Mouse (Mus musculus) spleen, postnatal 4 days (tissue): ENCODE results near the gene Xpnpep2.
A peak's percentile ranks its signal among the peaks of the same experiment; 100 is the strongest.

Experiments
- DNase-seq, 2 experiments: peaks; one replicate each; pipeline ENCODE4 v3.0.0; 2022; ENCODE audit warnings: low spot score in 2 of 2

Gene Xpnpep2

DNA sequence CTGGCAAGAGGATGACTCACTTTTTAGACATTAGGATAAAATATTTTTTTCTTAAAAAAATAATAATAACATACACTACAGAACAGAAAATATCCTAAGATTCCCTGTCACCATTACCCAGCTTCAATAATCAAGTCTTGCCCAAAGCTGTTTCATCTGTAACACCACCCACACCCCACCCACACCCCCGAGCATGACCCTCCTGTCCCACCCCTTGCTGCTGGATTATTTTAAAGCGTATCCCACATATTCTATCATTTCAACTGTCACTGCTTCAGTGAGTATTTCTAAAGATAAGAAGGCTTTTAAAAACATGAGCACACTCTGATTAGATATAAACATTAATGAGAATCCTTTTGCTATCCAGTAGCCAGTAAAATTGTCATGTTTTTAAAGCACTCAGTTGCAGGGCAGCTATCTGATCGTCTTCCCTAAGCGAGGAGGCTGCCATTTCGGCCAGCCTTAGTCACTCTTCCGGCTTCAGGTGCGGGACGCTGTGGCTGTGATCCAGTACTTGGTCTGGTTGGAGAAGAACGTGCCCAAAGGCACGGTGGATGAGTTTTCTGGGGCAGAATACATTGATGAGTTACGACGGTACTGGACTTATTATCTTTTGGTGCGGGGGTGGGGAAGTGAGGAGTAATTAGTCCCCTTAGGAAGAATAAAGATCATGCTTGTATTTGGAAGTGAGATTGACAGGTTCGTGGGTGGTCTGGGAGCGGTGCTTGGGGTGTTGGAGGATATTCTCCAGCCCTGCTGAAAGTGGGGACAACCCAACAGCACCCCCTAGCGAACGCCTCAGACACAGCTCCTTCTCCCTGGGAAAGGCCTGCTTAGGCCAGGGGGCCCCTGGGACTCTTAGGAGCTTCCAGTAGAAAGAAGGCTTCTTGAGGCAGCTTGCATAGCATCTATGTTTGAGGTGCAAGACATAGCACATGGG lies 15.9 kb downstream of the Xpnpep2 start:
- peak; percentile 57 to 86 for DNase-seq

DNA sequence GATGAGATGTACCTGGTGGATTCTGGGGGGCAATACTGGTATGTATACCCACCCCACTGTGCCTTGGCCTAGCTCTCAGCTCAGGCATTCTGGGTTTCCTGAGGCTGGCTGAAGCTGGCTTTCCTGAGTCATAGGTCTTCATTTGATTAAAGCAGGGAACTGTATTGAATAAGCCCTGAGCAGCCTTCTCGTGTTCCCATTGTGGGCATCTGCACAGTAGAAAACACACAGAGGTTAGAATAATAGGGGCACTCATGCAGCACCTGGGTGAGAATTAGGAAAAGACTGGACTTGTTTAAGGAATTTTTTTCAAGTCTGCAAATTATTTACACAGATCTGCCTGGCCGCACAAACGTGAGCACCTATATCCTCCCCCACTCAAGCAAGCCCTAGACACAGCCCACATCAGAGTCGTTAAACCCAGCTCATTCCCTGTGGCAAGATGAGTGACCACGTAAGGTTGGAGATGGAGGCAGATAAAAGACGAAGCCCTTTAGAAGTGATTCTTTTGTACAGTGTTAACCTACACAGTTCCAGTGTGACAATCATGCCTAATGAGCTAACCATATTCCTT lies 18.5 kb downstream of the Xpnpep2 start:
- peak in 1 of 2 experiments; percentile 41 for DNase-seq

DNA sequence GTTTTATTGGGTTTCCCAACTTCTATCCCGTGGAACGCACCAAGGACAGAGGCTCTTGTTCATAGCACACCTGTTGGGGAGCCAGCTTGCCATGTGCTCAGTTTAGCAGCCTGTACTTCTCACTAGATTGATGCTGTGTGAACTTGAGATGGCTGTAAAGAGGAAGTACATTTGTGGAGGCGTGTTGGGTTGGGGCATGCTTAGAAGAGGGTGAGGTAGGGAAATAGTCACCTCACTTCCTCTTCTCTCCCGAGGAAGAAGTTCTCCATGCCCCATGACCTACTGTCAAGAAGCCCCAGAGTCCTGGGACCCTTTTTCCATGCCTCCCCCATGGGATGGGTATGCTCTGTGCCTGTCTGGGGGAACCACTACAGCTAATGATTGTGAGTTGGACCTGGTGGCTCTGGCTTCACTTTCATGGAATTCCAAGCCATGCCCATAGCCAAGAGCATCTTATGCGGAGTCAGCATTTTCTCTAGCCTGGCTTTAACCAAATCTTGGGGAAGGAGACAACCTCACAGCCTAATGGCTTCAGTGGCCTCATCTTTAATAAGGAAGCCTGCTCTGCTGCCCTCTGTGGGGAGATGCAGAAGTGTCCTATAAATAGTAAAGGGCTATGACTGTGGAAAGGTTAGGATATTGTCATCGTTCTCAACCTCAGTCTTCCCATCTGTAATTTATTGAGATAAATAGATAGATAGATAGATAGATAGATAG lies 19.1 kb downstream of the Xpnpep2 start:
- peak in 1 of 2 experiments; percentile 60 for DNase-seq

DNA sequence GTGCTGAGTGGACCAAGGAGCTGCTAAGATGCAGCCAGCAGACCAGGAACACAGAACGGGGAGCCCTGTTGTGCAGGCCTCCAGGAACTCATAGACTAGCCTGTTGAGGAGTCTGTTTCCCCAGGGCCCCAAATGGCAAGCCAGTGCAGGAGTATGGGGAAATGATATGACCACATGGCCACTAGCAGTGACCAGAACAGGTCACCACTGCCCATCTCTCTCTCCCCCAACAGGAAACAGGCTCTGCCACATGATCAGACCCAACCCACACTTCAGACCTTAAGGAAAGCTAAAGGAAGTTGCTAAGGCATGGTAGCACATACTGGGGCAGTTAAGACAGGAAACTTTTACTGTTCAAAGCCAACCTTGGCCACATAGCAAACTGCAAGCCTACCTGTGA lies 20.6 kb downstream of the Xpnpep2 start:
- peak in 1 of 2 experiments; percentile 51 for DNase-seq

DNA sequence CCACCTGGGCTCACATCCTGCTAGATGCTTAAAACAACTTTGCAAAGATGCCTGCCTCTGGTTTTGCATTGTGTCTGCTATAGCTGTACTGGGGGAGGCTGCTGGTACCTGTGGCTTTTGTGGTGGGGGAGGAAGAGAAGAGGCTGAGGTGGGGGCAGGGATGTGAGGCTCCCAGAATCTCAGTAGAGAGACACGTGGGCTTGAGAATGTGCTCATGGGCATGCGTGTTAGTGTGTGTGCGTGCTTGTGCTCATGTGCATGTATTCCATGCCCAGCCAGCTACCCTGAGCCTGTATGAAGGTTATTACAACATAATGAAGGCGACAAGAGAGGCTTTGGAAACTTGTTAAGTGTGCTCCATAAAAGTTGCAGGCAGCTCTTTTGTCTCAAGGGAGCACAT lies 28.4 kb downstream of the Xpnpep2 start:
- peak in 1 of 2 experiments; percentile 54 for DNase-seq

DNA sequence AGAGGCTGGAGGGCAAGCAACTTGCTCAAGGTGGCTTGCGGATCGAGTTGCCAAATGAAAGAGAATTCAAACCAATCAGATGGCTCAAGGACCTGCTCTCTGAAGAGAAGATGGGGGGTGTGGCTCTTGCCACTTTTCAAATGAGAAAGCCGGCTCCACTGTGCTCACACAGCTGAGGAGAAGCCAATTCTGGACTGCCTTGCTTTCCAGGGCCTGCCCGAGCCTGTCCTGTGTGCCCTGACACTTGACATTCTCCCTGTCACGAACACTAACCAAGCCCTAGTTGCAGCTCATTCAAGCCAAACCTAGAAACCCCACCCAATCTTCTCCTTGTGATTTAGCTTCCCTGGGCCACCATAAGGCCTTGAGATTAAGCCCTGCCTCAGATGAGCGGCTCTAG lies 29.5 kb downstream of the Xpnpep2 start:
- no peak for DNase-seq

DNA sequence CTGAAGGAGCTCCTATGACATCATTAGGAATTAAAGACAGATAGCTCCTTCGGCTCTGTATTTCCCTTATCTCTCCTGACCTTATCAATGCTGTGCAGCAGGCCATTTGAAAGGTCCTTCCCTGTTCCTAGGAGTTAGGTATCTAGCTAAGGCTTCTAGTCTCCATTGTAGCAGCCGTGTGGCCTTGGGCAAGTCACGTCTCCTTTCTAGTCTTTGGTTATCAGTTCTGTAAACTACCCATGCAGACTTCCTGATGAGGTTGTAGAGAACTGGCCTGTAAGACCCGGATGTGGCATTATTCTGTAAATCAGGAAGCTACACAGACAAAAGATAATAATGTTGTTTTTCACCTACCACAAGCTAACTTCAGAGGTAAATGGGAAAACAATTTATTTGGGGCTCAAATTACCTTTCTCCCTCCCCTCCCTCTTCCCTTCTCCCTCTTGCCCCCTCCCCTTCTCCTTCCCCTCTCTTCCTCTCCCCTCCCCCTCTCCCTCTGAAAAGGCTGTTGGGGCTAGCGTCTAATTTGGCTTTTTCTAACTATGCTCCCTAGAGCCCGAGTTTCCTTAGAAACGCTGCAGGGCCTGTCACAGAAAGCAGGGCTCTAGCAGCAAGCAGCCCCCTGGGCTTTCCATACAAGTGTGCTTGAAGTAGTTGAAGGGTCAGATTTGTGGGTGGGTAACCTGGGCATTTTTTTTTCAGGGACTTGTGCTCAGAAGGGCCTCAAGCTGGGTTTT lies 30.2 kb downstream of the Xpnpep2 start:
- DNase-seq: peak in 1 of 2 experiments; percentile 56

DNA sequence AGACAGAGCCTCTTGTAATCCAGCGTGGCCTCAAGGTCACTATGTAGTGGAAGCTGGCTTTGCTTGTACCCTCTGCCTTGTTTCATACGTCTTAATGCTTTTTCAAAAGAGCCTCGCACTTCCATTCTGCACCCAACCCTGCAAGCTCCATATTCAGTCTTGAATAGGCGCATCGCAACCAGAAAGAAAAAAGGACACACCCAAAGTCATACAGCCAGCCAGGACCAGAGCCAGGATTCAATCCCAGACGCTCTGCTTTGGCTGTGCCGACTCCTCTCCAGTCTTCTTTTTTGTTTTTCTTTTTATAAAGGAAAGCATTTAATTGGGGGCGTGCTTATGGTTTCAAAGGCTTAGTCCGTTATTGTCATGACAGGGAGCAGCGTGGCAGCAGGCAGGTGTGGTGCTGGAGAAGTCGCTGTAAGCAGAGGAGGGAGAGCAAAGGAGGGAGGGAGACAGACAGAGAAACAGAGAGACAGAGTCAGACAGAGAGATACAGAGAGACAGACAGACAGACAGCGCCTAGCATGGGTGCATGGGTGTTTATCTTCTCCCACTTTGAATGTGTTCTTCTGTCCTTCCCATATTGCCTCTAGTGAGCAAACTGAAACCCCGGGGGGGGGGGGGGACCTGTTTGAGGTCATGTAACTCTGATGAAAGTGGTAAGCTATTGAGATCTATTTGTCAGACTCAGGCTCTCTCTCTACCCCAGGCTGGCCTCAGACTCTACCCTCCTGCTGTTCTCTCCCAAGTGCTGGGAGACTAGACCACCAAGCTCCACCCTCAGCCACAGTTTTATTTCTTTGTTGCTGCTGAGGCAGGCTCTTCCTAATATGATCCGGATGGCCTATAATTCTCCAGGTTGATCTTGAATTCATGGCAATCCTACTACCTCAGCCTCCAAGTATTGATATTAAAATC lies 31.1 kb downstream of the Xpnpep2 start:
- DNase-seq: peak in 1 of 2 experiments; percentile 53

DNA sequence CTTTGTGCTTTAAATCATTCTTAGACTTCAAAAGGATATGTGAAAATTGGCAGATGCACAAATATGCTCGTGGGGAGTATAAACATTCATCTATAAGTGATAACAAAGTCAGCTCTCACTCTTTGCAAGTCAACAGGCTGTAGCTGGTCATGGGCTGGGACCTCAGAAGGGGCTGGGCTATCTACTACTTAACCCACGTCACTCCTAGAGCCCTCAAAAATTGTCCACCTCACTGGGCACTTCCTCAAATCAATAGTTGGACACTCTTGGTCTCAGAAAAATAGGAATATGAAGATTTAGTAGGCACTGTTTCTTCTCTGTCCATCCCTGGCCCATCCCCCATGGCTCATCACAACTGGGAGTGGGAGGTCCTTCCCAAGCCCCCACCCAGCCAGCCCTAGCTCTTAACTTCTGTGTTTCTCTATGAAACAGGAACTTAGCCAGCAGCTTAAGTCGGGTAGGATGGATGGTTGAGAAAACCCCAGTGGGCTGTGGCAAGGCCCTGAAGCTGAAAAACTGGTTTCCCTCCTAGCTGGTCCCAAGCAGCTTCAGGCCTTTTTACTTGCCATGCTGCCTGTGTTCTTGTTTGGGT lies 31.9 kb downstream of the Xpnpep2 start:
- DNase-seq: peak; percentile 35 to 68

DNA sequence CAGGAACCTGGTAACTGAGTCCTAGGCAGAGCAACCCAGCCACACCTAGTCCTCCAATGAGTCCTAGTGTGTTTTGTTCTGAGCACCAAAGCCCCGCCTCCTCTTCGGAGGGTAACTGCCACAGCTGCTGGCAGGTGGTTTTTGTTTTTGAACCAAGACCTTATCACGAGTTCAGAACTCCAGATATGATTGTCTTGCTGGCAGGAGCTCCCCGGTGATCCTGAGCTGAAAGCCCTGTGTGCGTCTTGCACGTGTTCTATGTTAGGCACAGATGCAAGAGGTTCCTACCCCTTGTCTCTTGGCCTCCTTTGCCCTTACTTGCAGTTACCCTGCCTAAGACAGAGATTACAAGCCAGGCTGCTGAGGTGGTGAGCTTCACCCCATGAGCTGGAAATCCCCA lies 33.0 kb downstream of the Xpnpep2 start:
- DNase-seq: peak; percentile 45 to 65

DNA sequence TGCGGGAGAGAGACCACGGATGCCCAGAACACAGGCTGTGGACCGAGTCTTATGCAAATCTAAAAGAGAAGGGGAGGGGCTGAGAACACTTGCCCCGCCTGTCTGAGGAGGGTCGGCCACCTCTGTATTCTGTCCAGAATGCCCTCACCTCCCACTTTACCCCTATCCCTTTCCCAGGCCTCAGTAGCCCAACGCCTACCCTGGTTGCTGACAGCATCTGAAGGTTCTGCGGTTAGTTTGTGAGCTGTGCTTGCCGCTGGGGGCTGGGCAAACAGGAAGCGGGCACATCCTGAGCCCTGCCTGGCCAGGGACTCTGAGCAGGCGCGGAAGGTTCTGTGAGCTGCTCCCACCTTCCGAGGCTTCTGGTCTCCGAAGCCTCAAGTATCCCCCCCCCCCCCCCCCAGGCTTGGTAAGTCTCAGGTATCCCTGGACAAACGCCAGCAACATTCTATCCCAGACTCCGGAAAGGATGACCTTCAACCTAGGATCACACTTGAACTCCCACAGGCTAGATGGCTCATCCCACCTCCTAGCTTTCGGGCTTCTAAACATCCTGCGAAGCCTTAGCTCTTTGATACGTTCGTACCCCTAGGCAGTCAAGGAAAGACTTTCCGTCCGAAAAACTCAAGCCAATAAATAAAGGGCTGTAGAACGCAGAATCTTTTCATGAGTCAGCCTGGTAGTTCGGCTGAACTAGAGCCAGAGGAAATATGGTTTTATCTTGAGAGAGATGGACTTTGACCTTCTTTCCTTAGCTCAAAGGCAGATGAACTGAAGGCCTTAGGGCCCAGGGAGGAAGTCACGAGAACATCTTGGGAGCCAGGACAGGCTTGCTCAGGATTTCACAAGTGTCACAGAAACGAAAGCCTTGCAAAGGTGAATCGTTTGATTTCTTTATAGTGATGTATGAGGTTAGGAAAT lies 35.1 kb downstream of the Xpnpep2 start:
- peak; percentile 46 to 74 for DNase-seq

DNA sequence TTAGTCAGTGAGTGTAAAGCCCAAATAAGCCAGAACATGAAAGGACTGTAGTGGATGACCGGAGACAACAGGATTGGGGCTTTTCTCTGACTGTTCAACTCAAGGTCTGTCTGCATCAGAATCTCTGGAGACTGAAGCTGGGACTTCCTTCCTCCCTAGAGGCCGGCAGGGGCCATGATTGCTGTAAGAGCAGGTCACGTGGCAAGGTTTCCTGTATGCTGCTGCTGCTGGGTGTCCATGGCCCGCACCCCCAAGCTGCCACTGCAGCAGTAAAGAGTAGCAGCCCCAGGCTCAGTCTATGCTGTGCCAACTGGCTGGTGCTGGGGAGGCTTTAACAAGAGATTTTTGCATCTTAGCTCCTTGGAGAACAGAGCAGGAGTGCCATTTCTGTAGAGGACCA lies 37.7 kb downstream of the Xpnpep2 start, which contains the start of gene Sash3:
Gene Sash3, plus strand, starts transcription at position 175 of the 400 bp plus-strand sequence.
- peak; percentile 54 to 77 for DNase-seq

DNA sequence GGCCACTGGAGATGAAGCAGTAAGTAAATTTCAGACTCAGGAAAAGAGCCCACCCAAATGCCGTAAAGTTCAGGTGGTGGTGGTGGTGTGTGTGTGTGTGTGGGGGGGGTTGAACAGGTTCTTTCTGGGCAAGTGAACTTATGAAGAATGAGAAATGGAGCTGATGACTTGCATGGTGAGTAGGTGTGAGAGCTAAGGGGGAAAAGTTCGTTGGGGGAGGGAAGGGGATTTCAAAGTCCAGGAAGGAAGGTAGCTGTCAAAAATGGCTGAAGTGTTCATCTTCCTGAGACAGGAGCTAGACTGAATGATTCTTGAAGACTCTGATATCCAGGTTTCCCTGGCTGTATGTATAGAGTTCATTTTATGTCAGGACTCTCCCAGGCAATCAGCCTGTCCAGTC lies 38.7 kb downstream of the Xpnpep2 start:
- no peak for DNase-seq

DNA sequence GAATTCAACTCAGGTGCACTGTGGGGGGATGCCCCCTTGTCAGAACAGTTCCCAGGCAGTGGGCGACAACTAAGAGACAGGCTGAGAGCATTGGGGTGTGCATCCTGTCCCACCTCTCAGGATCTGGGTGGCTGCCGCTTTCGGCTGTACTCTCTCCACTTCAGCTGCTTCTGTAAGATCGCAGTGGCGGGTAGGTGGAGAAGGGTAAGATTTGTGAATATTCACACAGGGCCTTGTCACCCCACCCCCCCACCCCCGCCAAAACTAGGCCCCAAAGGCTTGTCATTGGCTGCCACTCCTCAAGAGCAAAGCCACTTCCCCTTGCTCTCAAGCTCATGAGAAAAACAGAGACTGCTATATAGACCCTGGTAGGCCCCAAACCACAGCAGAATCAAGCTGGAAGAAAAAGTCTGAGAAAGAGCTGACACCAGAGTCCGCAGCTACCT lies 39.2 kb downstream of the Xpnpep2 start:
- DNase-seq: peak; percentile 33 to 70

DNA sequence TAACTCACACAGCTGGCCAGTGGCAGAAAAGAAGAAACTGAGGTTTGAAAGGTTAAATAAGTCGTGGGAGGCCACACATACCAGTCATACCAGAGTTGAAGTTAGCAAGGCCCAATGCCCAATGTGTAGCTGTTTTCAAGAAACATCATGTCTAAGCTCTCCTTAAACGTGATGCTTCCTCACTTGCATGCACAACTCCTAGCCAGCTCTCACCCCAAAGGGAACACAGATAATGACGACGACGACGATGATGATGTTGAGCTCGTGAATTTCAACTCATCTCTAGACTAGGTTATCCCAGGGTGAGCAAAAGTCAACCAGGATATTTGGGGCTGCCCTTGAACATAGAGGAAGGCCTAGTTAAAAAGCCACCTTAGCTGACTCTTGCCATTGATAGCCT lies 43.6 kb downstream of the Xpnpep2 start:
- DNase-seq: no peak

DNA sequence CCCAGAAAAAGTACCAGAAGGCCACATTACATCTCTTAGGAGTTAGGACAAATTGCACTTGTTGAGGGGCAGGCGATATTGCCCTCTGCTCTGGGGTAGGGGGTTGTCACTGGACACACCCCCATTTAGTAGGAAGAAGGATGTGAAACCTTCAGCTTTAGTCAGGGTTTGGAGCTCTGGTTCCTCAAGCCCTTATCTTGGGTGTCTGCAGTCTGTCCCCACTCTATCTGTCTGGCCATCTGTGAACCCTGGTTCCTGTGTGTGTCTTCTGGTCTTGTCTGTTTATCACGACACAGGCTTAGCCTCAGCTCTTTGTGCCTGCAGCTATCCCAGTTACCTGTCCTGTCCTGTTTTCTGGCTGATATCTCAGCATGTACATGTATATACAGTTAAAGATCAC lies 44.9 kb downstream of the Xpnpep2 start:
- no peak for DNase-seq

DNA sequence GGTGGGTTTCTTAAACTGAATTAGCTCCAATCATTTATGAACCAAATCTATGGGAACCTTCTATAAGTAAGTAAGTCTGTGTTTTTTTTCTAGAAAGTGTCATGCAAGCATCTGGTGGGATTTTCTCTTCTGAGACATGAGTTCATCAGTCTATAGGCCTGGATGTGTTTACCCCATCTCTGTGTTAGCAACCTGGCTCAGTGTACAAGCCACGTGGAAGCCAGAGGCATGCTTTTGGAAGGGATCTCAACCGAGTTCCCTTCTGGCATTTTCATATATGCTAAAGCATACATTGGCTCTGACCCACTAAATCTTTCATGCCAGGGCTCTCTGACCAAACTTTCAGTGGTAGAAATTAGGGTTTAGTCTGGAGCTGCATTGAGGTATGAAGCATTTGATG lies 45.4 kb downstream of the Xpnpep2 start:
- DNase-seq: no peak

DNA sequence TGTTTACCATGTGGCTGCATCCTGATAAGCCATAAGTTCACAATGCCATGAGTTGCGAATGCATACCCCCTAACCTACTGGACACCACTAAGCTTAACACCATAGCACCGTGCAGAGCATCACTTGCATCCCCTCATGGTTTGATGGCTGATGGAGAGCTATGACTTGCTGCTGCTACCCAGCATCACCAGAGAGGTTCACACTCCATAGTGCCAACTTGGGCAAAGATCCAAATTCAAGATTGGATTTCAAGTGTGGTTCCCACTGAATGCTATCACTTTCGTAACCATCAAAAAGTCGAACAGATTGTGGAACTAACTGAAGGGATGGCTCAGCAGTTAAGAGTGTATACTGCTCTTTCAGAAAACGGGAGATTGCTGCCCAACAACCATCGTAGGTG lies 47.0 kb downstream of the Xpnpep2 start:
- DNase-seq: no peak

DNA sequence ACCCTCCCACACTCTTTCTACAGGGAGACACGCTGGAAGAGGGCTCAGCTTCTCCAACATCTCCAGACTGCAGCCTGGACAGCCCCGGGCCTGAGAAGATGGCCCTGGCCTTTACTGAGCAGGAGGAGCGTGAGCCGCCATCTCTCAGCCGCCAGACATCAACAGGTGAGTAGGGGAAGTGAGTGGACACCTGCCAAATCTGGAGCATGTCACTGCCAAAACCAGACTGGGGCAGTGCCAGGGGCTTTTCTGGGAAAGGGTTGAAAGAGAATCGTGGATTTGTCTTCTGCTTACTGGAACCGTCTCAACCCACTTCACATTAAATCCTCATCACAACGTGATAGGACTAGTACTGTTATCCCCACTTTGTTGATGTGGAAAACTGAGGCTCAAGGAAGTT lies 48.9 kb downstream of the Xpnpep2 start:
- DNase-seq: peak in 1 of 2 experiments; percentile 52
